Comparison of ENCODE assay signal across 8 mouse cellular contexts in the genomic region with DNA sequence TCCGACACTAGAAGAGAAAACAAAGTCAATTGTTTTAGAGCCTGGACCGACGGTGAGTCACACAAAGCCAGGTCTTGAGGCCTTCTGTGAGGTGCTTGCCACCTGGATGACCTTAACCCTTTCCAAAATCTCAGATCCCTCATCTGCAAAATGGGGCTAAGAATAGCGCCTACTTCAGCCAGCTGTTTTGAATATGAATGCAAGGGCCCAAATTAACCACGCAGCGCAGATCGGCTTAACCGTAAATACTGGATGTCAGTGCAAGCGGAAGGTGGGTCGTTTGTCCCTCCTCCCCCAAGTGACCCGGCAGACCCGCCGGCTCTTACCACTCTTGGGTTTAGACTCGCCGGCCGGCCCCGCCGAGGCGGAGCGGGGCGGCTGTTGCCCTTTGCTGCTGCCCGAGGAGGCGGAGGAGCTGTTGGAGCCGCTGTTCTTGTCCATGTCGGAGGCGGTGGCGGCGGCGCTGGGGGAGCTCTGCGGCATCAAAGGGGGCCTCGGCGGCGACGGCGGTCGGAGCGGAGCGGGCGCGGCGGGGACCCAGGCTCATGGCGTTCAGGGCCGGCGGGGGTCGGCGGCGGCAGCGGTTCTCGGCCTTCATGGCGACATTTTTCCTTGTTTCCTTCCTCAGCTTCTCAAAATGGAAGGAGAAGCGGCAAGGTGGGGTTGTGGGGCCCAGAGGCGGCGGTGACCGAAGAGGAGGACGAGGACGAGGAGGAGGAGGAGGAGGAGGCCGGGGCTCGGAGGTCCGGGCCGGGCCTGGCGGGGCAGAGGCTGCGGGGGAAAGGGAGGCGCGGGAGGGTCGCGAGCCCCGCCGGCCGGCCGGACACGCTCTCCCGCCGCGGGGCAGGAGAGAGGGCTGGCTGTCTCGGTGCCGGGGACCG. TPM values are rescaled to one million over a fixed set of nuclear protein-coding genes. Genes with fewer than 3 reads are reported as not detected.
DNase-seq lines count a peak whose midpoint lies in the region; ATAC-seq and TF ChIP-seq lines count a peak whose summit lies in the region.

No protein-coding gene starts in this region.

- TF ChIP-seq CTCF in C2C12 (IDR thresholded peaks at IDR 0.05; ENCODE audit: control insufficient read depth, insufficient read depth, insufficient read length), result no peak
- TF ChIP-seq CTCF in olfactory bulb, adult 2 months (IDR thresholded peaks at IDR 0.05; ENCODE audit: insufficient read depth, low read depth, low read length), result no peak

- peak overlapping the region; percentile 91 for H3ac ChIP-seq in C2C12 (ENCODE audit: control insufficient read depth, insufficient read length, low read depth)

- H3K4me1 ChIP-seq in embryonic facial prominence, embryonic 10.5 days, result peaks cover 36% of the 10 kb centered on the region
- peaks cover 32% of the 10 kb centered on the region for H3K4me1 ChIP-seq in heart, embryonic 10.5 days
- H3K4me1 ChIP-seq in kidney, embryonic 16.5 days (ENCODE audit: insufficient read depth, low read length), result peaks cover 41% of the 10 kb centered on the region
- H3K4me1 ChIP-seq in olfactory bulb, adult 2 months (ENCODE audit: control insufficient read depth, insufficient read depth, low read length), result peaks cover 7% of the 10 kb centered on the region

- H3K79me2 ChIP-seq in C2C12 (ENCODE audit: control insufficient read depth, insufficient read depth), result peaks cover 55% of the 10 kb centered on the region

- H3K4me2 ChIP-seq in kidney, embryonic 16.5 days (replicated peaks; ENCODE audit: low read depth, low read length), result peak overlapping the region; percentile 78

- TF ChIP-seq POLR2A in olfactory bulb, adult 2 months (IDR thresholded peaks at IDR 0.05; ENCODE audit: insufficient read depth, low read depth, low read length), result no peak

- peaks cover 22% of the 10 kb centered on the region for H3K36me3 ChIP-seq in C2C12 (ENCODE audit: control insufficient read depth, insufficient read depth)
- H3K36me3 ChIP-seq in embryonic facial prominence, embryonic 10.5 days (replicated peaks), result peaks cover 29% of the 10 kb centered on the region
- H3K36me3 ChIP-seq in heart, embryonic 10.5 days, result peaks cover 14% of the 10 kb centered on the region
- H3K36me3 ChIP-seq in kidney, embryonic 16.5 days (ENCODE audit: insufficient read depth, low read length), result no peaks in the 10 kb centered on the region; the same call in 1 of the 2 replicates

- ATAC-seq in kidney, embryonic 16.5 days (ENCODE audit: low FRiP score, low TSS enrichment), result peak; percentile 71; the same call in 1 of the 2 replicates

- H3K27ac ChIP-seq in embryonic facial prominence, embryonic 10.5 days (replicated peaks), result peak overlapping the region; percentile 92
- H3K27ac ChIP-seq in heart, embryonic 10.5 days, result peak overlapping the region; percentile 96
- H3K27ac ChIP-seq in kidney, embryonic 16.5 days (ENCODE audit: low read length), result peak overlapping the region; percentile 65
- peak overlapping the region; percentile 77 for H3K27ac ChIP-seq in olfactory bulb, adult 2 months (ENCODE audit: insufficient read depth, low read depth, low read length)

- no peaks in the 10 kb centered on the region for H3K27me3 ChIP-seq in C2C12 (ENCODE audit: control insufficient read depth, insufficient read depth, insufficient read length)
- no peaks in the 10 kb centered on the region for H3K27me3 ChIP-seq in embryonic facial prominence, embryonic 10.5 days (replicated peaks; ENCODE audit: low read depth, poor library complexity, severe bottlenecking)
- H3K27me3 ChIP-seq in heart, embryonic 10.5 days (ENCODE audit: insufficient read depth, poor library complexity, severe bottlenecking), result no peaks in the 10 kb centered on the region
- H3K27me3 ChIP-seq in kidney, embryonic 16.5 days (ENCODE audit: insufficient read depth, low read length), result no peaks in the 10 kb centered on the region

- peak; percentile 40 for DNase-seq in NIH3T3 (ENCODE audit: low read depth)
- DNase-seq in embryonic facial prominence, embryonic 10.5 days (ENCODE audit: low spot score), result peak; percentile 69
- peak; percentile 80 for DNase-seq in heart, embryonic 10.5 days (ENCODE audit: low spot score)
- DNase-seq in lung, postnatal 10 days, result peak; percentile 52
- DNase-seq in thymus, postnatal 14 days, result peak; percentile 69

- WGBS in embryonic facial prominence, embryonic 10.5 days, result under 1% methylated on average over 77 of the region's 77 CpGs
- under 1% methylated on average over 70 of the region's 77 CpGs for WGBS in heart, embryonic 10.5 days
- under 1% methylated on average over 70 of the region's 77 CpGs for WGBS in kidney, embryonic 16.5 days
- under 1% methylated on average over 76 of the region's 77 CpGs for WGBS in olfactory bulb, adult 2 months

- H3K4me3 ChIP-seq in C2C12 (ENCODE audit: insufficient read depth, poor library complexity, severe bottlenecking), result peak overlapping the region; percentile 86
- H3K4me3 ChIP-seq in embryonic facial prominence, embryonic 10.5 days, result peak overlapping the region; percentile 100
- peak overlapping the region; percentile 99 for H3K4me3 ChIP-seq in heart, embryonic 10.5 days
- H3K4me3 ChIP-seq in kidney, embryonic 16.5 days (ENCODE audit: low read length), result peak overlapping the region; percentile 80
- H3K4me3 ChIP-seq in olfactory bulb, adult 2 months (ENCODE audit: insufficient read depth, low read depth, low read length), result peak overlapping the region; percentile 87

- H3K9ac ChIP-seq in kidney, embryonic 16.5 days (replicated peaks; ENCODE audit: low read length), result peak overlapping the region; percentile 91

- H3K79me3 ChIP-seq in C2C12 (ENCODE audit: low read depth), result peaks cover 49% of the 10 kb centered on the region

- no peaks in the 10 kb centered on the region for H3K9me3 ChIP-seq in embryonic facial prominence, embryonic 10.5 days
- no peaks in the 10 kb centered on the region for H3K9me3 ChIP-seq in heart, embryonic 10.5 days
- H3K9me3 ChIP-seq in kidney, embryonic 16.5 days (ENCODE audit: low read length), result no peaks in the 10 kb centered on the region

TF ChIP-seq in C2C12, 6 proteins besides CTCF, POLR2A, EP300 and RAD21:
- TF ChIP-seq CEBPB (IDR thresholded peaks at IDR 0.05; ENCODE audit: low read depth), result no peak
- TF ChIP-seq MYOG (IDR thresholded peaks at IDR 0.05; ENCODE audit: control insufficient read depth, extremely low read depth, insufficient read length), result no peak
- TF ChIP-seq MAX (IDR thresholded peaks at IDR 0.05), result no peak
- TF ChIP-seq USF1 (IDR thresholded peaks at IDR 0.05; ENCODE audit: low read depth), result no peak
- TF ChIP-seq FOSL1 (IDR thresholded peaks at IDR 0.05; ENCODE audit: insufficient read depth, low read length, poor library complexity, severe bottlenecking), result no peak
- TF ChIP-seq MYOD1 (IDR thresholded peaks at IDR 0.05; ENCODE audit: control insufficient read depth, insufficient read length, low read depth), result no peak

RNA-seq across cellular contexts. Expression of a gene that starts 0.5 kb away (rescaled TPM):
- polyA plus RNA-seq in C2C12 (2012; fragmentation: generic; extraction: Trizol), result 194 TPM
- polyA plus RNA-seq in embryonic facial prominence, embryonic 10.5 days (2016; fragmentation: Nextera tagmentation; extraction: Ambion mirVana), result 129 and 138 TPM in 2 replicates
- 102 and 117 TPM in 2 replicates for polyA plus RNA-seq in heart, embryonic 10.5 days (2016; fragmentation: Nextera tagmentation; extraction: Ambion mirVana)
- 122 and 134 TPM in 2 replicates for polyA plus RNA-seq in kidney, embryonic 16.5 days (2015; fragmentation: Nextera tagmentation; extraction: Ambion mirVana)
- polyA plus RNA-seq in olfactory bulb, adult 2 months (2012; ENCODE audit: insufficient read depth, insufficient read length, low replicate concordance, missing spikeins), result 496 TPM in 1 of 2 replicates, not detected in the other

RNA-seq across cellular contexts. Expression of a gene that starts 7.3 kb away (rescaled TPM):
- 27.6 TPM for polyA plus RNA-seq in C2C12 (2012; fragmentation: generic; extraction: Trizol)
- polyA plus RNA-seq in embryonic facial prominence, embryonic 10.5 days (2016; fragmentation: Nextera tagmentation; extraction: Ambion mirVana), result 52.2 and 55.9 TPM in 2 replicates
- polyA plus RNA-seq in heart, embryonic 10.5 days (2016; fragmentation: Nextera tagmentation; extraction: Ambion mirVana), result 78.2 and 87.8 TPM in 2 replicates
- 54.3 and 55.8 TPM in 2 replicates for polyA plus RNA-seq in kidney, embryonic 16.5 days (2015; fragmentation: Nextera tagmentation; extraction: Ambion mirVana)
- polyA plus RNA-seq in olfactory bulb, adult 2 months (2012; ENCODE audit: insufficient read depth, insufficient read length, low replicate concordance, missing spikeins), result not detected in 2 replicates

RNA-seq across cellular contexts. Expression of a gene that starts 28.6 kb away (rescaled TPM):
- 690 TPM for polyA plus RNA-seq in C2C12 (2012; fragmentation: generic; extraction: Trizol)
- 1,787 and 1,839 TPM in 2 replicates for polyA plus RNA-seq in embryonic facial prominence, embryonic 10.5 days (2016; fragmentation: Nextera tagmentation; extraction: Ambion mirVana)
- 1,455 and 1,701 TPM in 2 replicates for polyA plus RNA-seq in heart, embryonic 10.5 days (2016; fragmentation: Nextera tagmentation; extraction: Ambion mirVana)
- 1,559 and 1,634 TPM in 2 replicates for polyA plus RNA-seq in kidney, embryonic 16.5 days (2015; fragmentation: Nextera tagmentation; extraction: Ambion mirVana)
- 797 TPM in 1 of 2 replicates, not detected in the other for polyA plus RNA-seq in olfactory bulb, adult 2 months (2012; ENCODE audit: insufficient read depth, insufficient read length, low replicate concordance, missing spikeins)

RNA-seq across cellular contexts. Expression of a gene that starts 36.5 kb away (rescaled TPM):
- 141 TPM for polyA plus RNA-seq in C2C12 (2012; fragmentation: generic; extraction: Trizol)
- polyA plus RNA-seq in embryonic facial prominence, embryonic 10.5 days (2016; fragmentation: Nextera tagmentation; extraction: Ambion mirVana), result 114 and 122 TPM in 2 replicates
- 88.7 and 117 TPM in 2 replicates for polyA plus RNA-seq in heart, embryonic 10.5 days (2016; fragmentation: Nextera tagmentation; extraction: Ambion mirVana)
- polyA plus RNA-seq in kidney, embryonic 16.5 days (2015; fragmentation: Nextera tagmentation; extraction: Ambion mirVana), result 129 and 135 TPM in 2 replicates
- polyA plus RNA-seq in olfactory bulb, adult 2 months (2012; ENCODE audit: insufficient read depth, insufficient read length, low replicate concordance, missing spikeins), result not detected in 2 replicates

RNA-seq across cellular contexts. Expression of a gene that starts 54.8 kb away (rescaled TPM):
- 113 TPM for polyA plus RNA-seq in C2C12 (2012; fragmentation: generic; extraction: Trizol)
- 391 and 411 TPM in 2 replicates for polyA plus RNA-seq in embryonic facial prominence, embryonic 10.5 days (2016; fragmentation: Nextera tagmentation; extraction: Ambion mirVana)
- polyA plus RNA-seq in heart, embryonic 10.5 days (2016; fragmentation: Nextera tagmentation; extraction: Ambion mirVana), result 154 and 293 TPM in 2 replicates
- polyA plus RNA-seq in kidney, embryonic 16.5 days (2015; fragmentation: Nextera tagmentation; extraction: Ambion mirVana), result 208 and 258 TPM in 2 replicates
- polyA plus RNA-seq in olfactory bulb, adult 2 months (2012; ENCODE audit: insufficient read depth, insufficient read length, low replicate concordance, missing spikeins), result not detected in 2 replicates

Comparison
In these comparisons a context has a peak if more than half of its experiments do, and no peak if none do; other contexts are left out.
1. Peak in every context shown above with its lines: DNase-seq, ATAC-seq, H3K4me3 ChIP-seq and H3K27ac ChIP-seq.
2. RNA of a gene that starts 7.3 kb away (polyA plus RNA-seq): 78.2 to 87.8 TPM in heart, embryonic 10.5 days, 52.2 to 55.9 TPM in embryonic facial prominence, embryonic 10.5 days, 54.3 to 55.8 TPM in kidney, embryonic 16.5 days and 27.6 TPM in C2C12 (single experiment); not detected in olfactory bulb, adult 2 months; every median in the first group is over 10 times any median in the second.